Mouse (Mus musculus) splenic B cell, adult 2 months (primary cell): ENCODE measurements around the gene Wls.

Experiments used
- DNase-seq: peaks from one replicate; pipeline ENCODE4 v3.0.0-alpha.2; 2011; ENCODE audit warnings: low read depth, low spot score
- H3K27me3 ChIP-seq: 2 replicates; pipeline ENCODE4 v1.6.1; 2012; ENCODE audit warnings: mild to moderate bottlenecking, low read length, moderate library complexity, mixed read lengths; ENCODE audit not compliant: control insufficient read depth, poor library complexity, insufficient read depth, severe bottlenecking
- H3K36me3 ChIP-seq: 2 replicates; pipeline ENCODE4 v1.6.1; 2012; ENCODE audit warnings: mild to moderate bottlenecking, low read length, moderate library complexity, mixed read lengths; ENCODE audit not compliant: control insufficient read depth, poor library complexity, insufficient read depth, severe bottlenecking

Gene Wls

DNA sequence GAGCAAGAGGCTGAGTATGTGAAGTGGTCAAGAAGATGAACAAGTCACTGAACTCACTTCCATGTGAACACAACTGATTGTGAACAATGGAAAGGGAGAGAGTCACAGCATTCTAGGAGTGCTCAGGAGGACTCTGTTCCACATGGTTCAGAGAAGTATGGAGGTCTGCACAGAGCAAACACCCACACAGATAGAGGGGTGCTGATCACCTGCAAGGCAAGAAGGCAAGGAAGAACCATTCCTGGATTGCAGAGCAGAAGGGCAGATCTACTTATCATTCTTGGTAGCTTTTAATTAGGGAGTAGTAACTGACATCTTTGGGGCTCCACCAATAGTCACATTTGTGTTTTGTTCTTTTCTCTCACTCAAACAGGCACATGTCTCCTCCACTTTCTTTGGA, 45.3 kb downstream of the Wls start:
- Histone ChIP-seq H3K36me3 (no peaks in the 10 kb centered on the region), H3K27me3 (no peaks in the 10 kb centered on the region)
- DNase-seq, result no peak

DNA sequence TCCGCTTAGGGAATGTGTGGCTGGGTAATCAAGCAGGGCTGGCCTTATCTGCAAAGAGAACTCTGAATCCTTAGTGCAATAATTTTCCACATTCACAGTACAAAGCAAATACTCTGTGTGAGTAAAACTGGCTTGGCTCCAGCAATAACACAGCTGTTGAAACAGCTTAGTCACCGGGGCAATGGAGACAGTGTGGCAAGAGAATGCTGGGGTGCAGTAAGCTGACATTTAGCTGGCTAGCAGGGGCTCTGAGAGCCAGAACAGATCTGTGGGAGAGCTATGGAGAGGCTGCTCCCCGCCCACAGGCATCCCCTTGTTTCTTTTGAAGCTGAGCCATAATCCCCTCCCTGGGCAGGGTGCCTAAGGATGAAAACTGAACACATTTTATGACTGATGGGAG, 45.8 kb downstream of the Wls start:
- Histone ChIP-seq H3K36me3 (no peaks in the 10 kb centered on the region), H3K27me3 (no peaks in the 10 kb centered on the region)
- no peak for DNase-seq

DNA sequence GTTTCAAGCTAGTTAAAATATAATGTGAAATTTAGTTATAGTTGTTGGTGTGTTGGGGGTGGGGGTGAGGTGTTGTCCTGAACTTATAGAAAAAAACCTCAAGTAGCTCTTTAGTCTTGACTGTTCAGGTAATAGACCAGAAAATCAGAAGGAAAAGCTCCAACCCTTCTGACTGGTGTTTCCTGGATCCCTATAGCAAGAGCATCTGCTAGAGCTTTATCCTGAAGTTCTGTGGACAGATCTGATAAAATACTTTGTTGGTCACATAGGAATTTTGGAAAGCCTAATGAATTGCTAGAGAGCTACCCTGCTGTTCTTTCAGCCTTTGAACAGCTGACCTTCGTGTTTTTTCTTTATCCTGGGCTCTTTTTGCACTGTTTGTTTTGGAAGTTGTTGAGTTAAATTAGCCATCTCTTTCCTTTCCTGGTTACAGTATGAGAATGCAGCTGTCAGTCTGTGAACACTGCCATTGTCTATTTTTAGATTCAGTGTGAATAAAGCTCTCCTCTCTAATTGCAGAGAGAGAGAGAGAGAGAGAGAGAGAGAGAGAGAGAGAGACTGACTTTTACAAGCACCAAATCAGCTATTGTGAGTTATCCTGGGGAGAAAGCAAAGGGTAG, 46.4 kb downstream of the Wls start:
- Histone ChIP-seq H3K36me3 (no peaks in the 10 kb centered on the region), H3K27me3 (no peaks in the 10 kb centered on the region)
- DNase-seq, result no peak

DNA sequence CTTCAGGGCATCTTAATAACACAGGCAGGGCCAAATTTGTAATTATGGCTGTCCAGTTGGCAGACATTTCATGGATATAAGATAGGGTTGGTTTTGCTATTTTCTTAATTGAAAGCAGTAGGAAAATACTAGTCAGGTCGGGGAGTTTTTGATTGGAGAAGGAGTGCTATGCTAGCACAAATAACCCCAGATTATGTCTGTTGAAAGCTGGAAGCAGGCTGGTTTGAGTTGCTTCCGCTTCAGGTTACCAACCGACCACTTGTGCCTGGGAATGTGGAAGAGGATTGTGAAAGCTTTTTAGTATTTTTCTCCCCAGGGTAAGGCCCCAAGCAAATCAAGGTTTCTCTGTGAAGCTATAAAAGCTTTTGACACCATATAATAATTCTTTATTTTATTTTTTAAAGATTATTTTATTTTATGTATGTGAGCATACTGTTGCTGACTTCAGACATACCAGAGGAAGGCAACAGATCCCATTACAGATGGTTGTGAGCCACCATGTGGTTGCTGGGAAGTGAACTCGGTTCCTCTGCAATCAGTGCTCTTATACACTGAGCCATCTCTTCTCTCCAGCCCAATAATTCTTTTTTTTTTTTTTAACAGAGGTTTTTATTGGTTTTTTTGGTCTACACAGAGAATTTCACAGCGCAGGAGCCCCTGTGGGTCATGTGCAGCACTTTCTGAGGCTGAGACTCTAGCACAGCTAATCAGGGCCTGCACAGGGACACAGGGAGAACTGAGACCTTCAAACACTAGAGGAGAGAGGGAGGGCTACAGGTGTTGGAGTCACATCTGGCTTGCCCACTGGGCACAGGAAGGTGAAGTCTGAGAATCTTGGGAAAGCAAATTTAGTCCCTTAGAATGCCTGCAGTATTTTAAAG, 50.9 kb downstream of the Wls start:
- Histone ChIP-seq H3K27me3 (no peaks in the 10 kb centered on the region), H3K36me3 (no peaks in the 10 kb centered on the region)
- DNase-seq, result no peak

DNA sequence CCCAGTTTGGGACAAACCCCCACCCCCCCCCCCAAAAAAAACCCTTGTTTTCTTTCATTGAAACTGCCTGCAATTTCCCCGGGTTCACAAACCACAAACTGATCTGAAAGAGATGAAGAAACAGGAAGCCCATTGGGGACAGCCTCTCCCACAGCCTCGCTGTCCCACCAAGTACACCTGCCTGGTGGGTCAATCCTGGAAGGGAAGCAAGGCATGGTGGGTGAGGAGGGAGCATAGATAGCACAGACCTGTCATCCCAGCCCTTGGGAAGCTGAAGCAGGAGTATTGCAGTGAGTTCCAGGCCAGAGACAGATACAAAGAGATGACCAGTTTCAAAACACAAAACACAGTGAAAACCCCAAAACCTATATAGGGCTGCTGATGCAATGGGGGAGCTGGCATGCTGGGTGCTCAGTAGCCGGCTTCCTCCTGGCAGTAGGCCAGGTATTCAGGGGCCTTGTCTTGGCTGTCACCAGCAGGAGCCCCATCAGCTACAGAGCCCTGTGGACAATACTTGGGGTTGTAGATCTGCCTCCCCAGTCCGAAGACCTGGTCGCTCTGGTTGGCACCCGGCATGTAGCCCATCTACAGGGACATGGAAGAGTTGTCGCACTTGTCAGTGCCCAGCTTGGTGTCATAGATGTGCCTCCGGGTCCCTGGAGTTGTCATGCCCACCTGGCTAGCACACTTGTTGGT, 51.7 kb downstream of the Wls start:
- Histone ChIP-seq H3K27me3 (no peaks in the 10 kb centered on the region), H3K36me3 (no peaks in the 10 kb centered on the region)
- no peak for DNase-seq

DNA sequence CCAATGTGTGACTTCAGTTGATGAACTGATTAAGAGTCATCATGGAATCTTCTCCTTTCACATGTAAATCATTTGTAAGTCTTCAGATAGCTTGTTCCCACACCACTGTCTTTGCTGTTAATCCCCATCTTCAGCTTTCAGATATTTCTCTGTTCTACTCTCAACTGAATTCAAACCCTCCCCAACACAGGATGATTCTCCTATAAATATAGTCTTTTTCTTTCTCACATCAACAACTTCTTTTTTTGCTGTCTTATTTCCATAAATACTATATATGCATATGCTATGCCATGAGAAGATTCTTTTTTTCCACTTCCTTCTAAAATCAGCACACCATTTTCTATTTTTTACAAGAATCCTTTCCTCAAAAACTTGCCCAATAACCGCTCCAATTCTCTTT, 67.9 kb downstream of the Wls start:
- Histone ChIP-seq H3K27me3 (no peaks in the 10 kb centered on the region), H3K36me3 (no peaks in the 10 kb centered on the region)
- no peak for DNase-seq

DNA sequence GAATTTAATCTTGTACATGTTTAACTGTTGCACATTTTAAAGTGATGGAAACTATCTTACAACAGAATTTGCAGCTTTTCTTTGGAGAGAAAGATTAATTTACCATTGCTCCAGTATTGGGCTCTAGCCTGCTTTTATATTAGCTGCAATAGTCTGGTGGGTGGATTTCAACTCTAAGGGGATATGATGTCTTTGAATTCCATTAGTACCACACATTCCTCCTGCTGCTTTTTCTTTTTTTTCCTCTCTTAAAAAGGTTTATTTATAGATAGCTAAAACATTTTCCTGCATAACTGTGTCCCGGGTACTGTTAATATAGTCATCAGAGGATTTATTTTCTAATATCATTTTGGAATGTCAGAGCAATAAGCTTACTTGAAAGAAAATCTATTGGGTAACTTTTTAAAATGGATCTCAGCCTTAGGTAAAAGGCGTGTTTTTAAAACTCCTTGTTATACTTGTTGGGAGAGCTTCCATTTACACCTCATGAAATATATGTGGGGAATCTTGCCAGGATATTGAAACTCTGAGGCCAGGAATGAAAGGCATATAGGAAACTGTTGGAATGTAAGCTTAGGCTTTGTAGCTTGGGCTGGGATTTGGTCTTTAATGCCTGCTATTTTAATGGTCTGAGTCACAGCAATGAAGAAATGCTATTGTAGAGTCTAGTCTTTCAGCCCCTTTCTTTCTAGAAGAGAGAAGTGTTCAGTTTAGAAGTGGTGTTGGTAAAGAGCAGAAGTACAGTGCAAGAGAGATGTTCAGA, 78.0 kb downstream of the Wls start:
- DNase-seq, result no peak
- Histone ChIP-seq H3K27me3 (no peaks in the 10 kb centered on the region), H3K36me3 (no peaks in the 10 kb centered on the region)
